Mouse (Mus musculus) ovary, adult 18-20 months (tissue): ENCODE measurements around the gene Slc35e2.

ENCODE experiments used
- DNase-seq: peaks from one replicate; pipeline ENCODE4 v3.0.0; 2022; ENCODE audit warnings: low spot score, mixed read lengths

Gene Slc35e2

DNA sequence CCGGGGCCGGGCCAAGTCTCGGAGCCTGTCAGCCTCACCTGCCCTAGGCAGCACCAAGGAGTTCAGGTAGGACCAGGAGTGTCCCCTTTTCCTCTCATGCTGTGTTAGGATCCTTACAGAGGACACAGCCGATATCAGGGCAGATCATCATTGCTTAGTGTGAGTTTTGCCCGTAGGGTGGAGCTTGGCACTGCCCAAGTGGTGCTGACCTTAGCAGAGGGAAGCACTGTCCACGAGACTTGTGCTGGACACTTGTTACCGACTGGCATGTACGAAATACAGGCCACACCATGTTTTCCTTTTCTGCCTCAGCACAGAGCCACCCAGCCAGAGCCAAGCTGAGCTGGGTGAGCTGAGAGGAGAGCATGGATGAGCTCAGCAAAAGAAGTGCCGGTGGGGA is 24.1 kb upstream of the Slc35e2 start:
- peak; percentile 40 for DNase-seq

- DNase-seq, result no peak
Measured at GRCm38 (mm10) chr4:155577741-155578140, 23.5 kb upstream of the Slc35e2 start.

GRCm38 (mm10) chr4:155578336-155579125 is 22.7 kb upstream of the Slc35e2 start:
- peak; percentile 87 for DNase-seq

- no peak for DNase-seq
Measured at GRCm38 (mm10) chr4:155580420-155580819, 20.8 kb upstream of the Slc35e2 start.

DNA sequence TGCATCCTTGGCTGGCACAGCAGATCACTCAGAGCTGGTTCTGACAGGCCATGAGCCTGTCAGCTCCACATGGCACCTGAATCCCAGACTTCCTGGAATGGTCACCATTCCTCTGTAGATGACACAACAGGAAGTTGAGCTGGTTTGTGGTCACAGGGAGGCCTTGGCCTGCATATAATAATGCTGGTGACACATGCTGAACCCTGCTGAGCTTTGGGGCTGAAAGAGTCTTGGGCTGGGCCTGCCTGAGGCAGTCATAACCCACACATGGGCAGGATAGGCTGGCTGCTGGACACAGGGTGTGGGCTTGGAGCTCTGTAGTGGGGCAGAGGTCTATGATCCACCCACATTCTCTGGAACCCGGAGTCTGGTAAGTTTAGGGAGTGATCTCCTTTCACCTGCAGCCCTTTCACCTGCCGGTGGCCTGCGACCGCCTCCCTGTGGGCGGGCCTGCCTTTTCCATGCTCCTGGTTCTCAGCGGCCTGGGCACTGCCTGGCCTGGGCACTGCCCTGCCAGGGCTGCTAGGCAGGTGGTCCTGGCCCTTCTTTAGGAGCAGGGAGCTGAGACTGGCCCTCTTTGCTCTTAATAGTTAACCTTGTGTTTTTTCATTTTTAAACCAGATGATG is 18.8 kb upstream of the Slc35e2 start:
- no peak for DNase-seq

DNA sequence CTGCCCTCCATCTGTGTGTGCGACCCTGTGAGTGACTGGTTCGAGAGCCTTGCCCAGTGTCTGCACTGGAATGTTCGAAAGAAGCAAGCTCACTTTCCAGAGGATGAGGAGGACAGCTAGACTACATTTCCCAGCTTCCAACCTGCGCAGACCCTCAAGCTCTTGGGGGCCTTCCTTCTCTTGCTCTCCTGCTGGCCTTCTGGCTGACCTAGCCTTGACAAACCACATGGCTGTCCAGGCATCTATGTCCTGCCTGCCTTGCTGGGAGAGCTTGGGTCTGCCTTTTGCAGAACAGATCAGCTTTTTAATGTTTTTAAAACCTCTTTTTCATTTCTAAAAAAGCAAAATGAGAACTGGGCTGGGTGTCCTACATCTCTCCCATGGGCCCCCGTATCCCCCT is 11.9 kb upstream of the Slc35e2 start:
- DNase-seq, result no peak

GRCm38 (mm10) chr4:155591012-155591719 is 10.1 kb upstream of the Slc35e2 start:
- DNase-seq, result no peak

GRCm38 (mm10) chr4:155593780-155594179 is 7.4 kb upstream of the Slc35e2 start:
- DNase-seq, result no peak

GRCm38 (mm10) chr4:155595777-155596176 is 5.4 kb upstream of the Slc35e2 start:
- DNase-seq, result no peak

DNA sequence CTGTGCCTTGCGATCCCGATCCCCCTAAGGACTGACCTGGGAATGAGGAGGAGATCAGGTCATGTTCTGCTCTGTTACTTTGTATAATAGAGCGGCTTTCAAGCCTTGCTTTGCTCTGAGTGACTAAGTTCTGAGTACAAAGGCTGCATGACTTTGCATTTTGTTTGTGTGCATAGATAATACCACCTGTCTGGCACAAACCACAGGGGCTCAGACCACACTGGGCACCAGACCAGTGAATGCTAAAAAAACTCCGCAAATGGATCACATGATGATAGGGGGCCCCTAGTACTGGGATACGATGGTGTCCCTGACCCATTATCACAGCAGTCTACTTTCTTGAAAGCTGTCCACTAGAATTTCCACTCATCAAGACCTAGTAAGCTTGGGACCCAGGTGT is 4.6 kb upstream of the Slc35e2 start:
- no peak for DNase-seq

- DNase-seq, result no peak
Measured at GRCm38 (mm10) chr4:155598536-155598935, 2.7 kb upstream of the Slc35e2 start.

DNA sequence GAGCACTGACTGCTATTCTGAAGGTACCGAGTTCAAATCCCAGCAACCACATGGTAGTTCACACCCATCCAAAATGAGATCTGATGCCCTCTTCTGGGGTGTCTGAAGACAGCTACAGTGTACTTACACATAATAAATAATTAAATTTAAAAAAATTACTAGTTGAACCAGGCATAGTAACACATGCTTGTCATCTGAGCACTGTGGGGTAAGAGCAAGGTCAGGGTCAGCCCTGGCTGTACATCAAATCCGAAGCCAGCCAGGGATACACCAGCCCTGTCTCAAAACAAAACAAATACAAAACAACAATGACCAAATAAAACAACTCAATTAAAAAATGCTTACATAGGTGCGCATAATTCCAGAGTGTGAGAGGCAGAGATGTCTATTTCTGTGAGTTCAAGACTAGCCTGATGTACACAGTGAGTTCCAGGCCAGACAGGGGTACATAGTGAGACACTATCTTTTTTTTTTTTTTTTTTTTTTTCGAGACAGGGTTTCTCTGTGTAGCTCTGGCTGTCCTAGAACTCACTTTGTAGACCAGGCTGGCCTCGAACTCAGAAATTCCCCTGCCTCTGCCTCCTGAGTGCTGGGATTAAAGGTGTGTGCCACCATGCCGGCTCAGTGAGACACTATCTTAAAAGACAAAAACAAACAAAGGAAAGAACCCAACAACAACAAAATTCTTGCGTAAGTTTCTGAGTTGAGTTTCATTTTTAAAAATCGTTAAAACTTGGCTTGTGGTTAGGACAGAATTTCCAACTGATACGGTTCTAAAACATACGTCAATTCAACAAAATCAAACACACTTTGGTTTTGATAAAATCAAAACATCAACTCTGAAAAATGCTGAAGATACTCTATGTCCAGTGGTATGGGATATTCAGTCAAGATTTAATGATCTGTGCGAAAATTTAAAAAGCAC is 1.1 kb upstream of the Slc35e2 start:
- no peak for DNase-seq

DNA sequence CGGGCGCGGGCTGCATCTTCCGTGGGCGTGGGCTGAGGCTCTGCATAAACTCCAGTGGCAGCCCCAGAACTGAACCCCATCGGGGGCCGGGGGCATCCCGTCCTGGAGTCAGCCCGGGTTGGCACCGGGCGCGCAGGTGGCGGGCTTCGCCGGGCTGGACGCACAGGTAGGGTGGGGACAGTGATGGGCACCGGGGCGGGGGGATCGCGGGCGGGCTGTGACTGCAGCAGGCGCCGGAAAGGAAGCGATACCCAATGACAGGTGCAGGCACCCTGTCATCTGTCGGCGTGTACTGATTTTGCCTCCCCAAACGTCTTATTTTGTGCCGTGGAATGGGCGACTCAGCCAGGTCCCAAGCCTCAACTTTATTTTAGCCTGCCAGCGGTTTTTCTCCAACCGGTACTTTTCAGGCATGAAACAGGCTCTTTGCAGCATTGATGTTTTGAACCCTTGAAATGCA is 811 bp downstream of the Slc35e2 start:
- DNase-seq, result no peak

DNA sequence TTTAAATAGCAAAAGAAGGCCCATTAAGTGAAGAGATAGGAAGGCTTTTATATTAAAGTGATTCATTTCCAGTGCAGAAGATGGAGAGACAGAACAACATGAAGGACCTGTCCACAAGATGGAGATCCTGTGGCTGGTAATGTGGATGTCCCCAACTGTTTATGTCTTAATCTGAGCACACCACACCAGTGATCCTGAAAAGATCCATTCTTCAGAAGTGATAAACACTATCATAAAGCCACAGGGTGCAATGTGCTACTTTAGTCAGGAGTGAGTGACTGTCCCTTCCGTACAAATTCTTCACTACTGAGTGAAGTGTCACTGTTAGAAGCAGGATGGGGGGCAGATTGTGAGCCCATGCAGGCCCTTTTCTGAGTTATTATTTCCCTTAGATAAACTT is 1.5 kb downstream of the Slc35e2 start:
- DNase-seq, result no peak

DNA sequence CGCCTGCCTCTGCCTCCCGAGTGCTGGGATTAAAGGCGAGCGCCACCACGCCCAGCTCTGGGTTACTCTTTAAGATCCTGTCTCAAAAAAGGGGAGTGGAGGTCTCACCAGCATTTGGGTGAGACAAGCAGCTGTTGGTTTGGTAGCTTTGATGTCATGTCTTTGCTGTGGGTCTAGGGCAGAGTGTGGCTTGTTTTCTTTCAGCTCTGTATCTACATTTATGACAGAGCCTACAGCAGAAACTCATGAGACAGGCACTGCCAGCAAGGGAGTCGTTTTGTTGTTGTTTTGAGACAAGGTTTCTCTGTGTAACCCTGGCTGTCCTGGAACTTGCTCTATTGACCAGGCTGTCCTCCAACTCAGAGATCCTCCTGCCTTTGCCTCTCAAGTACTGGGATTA is 2.6 kb downstream of the Slc35e2 start:
- DNase-seq, result no peak

DNA sequence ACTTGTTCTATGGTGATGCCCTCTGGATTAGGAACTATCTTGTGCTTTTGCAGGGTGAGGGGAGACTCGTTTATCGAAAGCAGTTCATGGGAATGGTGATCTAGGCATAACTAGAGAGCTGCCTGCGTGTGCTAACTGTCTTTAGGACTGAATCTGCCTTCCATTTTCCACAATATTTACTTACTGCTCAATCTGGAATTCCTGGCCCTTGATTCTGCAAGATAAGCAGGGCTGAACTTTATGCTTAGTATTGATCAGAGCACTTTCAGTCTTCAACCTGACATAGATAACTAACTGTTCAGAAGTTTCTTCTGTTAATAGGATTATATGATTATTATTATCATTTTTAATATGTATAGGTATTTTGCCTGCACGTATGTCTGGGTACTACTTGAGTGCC is 3.9 kb downstream of the Slc35e2 start:
- DNase-seq, result no peak

- DNase-seq, result no peak
Measured at GRCm38 (mm10) chr4:155606825-155607224, 5.6 kb downstream of the Slc35e2 start.

- DNase-seq, result no peak
Measured at GRCm38 (mm10) chr4:155611860-155612259, 10.6 kb downstream of the Slc35e2 start.

- DNase-seq, result no peak
Measured at GRCm38 (mm10) chr4:155613264-155613663, 12.0 kb downstream of the Slc35e2 start.

GRCm38 (mm10) chr4:155618321-155618720 is 17.1 kb downstream of the Slc35e2 start:
- DNase-seq, result no peak

- peak; percentile 95 for DNase-seq
Measured at GRCm38 (mm10) chr4:155624338-155625291, 23.4 kb downstream of the Slc35e2 start, which contains the start of gene Cdk11b. Cdk11b (plus strand) TSS chr4:155624854.
